Mouse (Mus musculus) liver, postnatal 0 days (tissue): ENCODE data around the gene Ntpcr.

Source experiments
- CTCF ChIP-seq: sonication (generic); IDR thresholded peaks from 2 replicates; pipeline ENCODE4 v1.5.1; 2016; ENCODE audit warnings: antibody characterized with exemption, low read depth
- EP300 ChIP-seq: IDR thresholded peaks from 2 replicates; pipeline ENCODE4 v1.6.1; 2016; ENCODE audit warnings: antibody characterized with exemption, low read depth, mild to moderate bottlenecking

DNA sequence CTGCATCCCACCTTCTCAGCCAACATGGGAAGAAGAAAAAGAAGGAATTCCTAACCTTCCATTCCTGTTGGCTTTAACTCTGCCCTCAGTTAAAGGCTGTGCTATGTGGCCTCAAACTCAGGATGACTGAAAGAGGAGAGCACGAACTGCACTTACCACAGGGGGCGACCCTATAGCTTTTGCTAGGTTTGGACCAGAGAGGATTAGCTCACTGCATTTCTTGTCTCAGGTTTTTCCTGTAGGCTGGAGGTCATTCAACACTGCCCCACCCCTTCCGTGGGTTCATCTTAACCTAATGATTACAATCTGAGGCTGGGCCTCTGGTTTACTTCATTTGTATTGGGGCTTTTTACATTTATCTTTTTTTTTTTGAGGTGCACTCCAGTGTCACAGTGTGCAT lies 45.3 kb downstream of the Ntpcr start:
- TF ChIP-seq CTCF, result no peak
- no peak for TF ChIP-seq EP300
